In the genomic region with DNA sequence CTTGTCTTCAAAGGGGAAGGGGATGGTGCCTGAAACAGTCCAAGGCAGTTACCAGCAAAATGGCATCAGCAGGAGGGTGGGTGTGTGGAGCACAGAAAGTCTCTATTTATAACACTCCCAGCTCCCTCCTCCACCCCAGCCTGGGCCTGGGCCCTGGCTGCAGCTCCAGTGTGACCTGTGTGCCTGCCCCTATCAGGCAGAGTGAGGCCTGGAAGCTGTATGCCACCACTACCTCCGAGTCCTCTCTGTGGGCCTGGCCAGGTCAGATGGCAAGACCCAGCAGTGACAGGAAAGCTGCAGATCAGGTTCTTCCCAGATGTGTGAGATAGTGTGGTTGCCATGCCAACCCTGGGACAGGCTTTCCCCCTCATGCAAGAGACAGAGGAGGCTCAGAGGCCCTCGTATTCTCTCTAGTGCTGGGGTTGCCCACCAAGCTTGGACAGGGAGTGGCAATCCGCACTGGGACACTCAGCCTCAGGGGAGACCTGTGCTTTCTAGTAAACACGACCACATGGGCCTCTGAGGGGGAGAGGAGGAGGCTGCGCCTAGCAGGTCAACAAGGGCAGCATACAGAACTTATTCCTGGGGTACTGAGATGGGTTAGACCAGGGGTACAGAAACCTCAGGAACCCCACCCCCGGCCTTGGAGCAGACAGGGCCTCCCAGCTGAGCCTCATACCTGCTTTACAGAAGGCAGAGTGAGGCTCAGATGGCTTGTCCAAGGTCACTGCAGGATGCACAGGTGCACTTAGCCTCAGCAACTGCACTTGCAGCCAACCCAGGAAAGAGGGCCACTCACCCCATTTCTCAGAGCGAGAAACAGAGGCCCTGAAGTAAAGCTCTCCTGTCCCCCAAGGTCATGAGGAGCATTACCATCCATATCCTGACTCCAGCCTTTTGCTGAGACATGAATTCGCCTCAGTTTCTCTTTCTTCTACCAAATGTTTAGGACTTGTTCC, we compare ENCODE assay signal across 8 mouse cellular contexts. TPM values are rescaled to one million over a fixed set of nuclear protein-coding genes. Genes with fewer than 3 reads are reported as not detected.
DNase-seq lines count a peak whose midpoint lies in the region; TF ChIP-seq lines count a peak whose summit lies in the region.

No protein-coding gene starts in this region.

- peak overlapping the region; percentile 46 for H3K4me2 ChIP-seq in CH12.LX (ENCODE audit: insufficient read depth, low read depth, poor library complexity, severe bottlenecking)

- dilution Hi-C loops in CH12.LX (cut with MboI; ENCODE audit: extremely low pct_ligation_motif_present, extremely low pct_unique_long_range_greater_than_20kb, low sequenced_read_pairs) = no loop called here

- peak overlapping the region; percentile 38; the same call in 1 of the 2 replicates for H3K9ac ChIP-seq in CH12.LX (ENCODE audit: insufficient read depth, low read depth)

- TF ChIP-seq POLR2A in kidney, adult 2 months (IDR thresholded peaks at IDR 0.05; ENCODE audit: low read depth, low read length) = no peak
- no peak for TF ChIP-seq POLR2A in CH12.LX (IDR thresholded peaks at IDR 0.05; ENCODE audit: low read depth, low read length)

- intact Hi-C loops in heart, postnatal 10 days (cut with DNase I) = no loop called here

- in situ Hi-C loops in CH12.LX (cut with MboI; ENCODE audit: low pct_ligation_motif_present, low pct_unique_long_range_greater_than_20kb, low sequenced_read_pairs) = no loop called here

- peak overlapping the region; percentile 29; the same call in 1 of the 2 replicates for H3K27ac ChIP-seq in kidney, adult 2 months (ENCODE audit: insufficient read depth, low read depth, low read length)
- H3K27ac ChIP-seq in CH12.LX (ENCODE audit: insufficient read depth, low read depth) = no peak overlapping the region

- TF ChIP-seq EP300 in CH12.LX (IDR thresholded peaks at IDR 0.05; ENCODE audit: low read length) = no peak

- TF ChIP-seq CTCF in kidney, adult 2 months (conservative IDR thresholded peaks at IDR 0.05; ENCODE audit: insufficient read depth, insufficient read length, low read depth, low read length) = no peak
- TF ChIP-seq CTCF in CH12.LX (conservative IDR thresholded peaks at IDR 0.05 in 1 of 2, IDR thresholded peaks at IDR 0.05 in 1 of 2; ENCODE audit: low read depth in 2 of 2, low read length in 2 of 2) = no peak

- H3K9me3 ChIP-seq in CH12.LX (replicated peaks; ENCODE audit: low read length) = peaks cover 5% of the 10 kb centered on the region

- WGBS in kidney, adult 2 months = 47% methylated on average over 8 of the region's 8 CpGs

- no peak for DNase-seq in kidney, adult 2 months
- DNase-seq in kidney, adult 18-20 months = no peak
- peak; percentile 13 for DNase-seq in CH12.LX (ENCODE audit: extremely low read depth)
- peak; percentile 41 for DNase-seq in embryo, embryonic 11 days
- peak; percentile 51 to 57 for DNase-seq in heart, postnatal 10 days
- DNase-seq in mesoderm, embryonic 11.5 days (ENCODE audit: low read depth, low spot score) = peak; percentile 28
- no peak for DNase-seq in ovary, postnatal 14 days (ENCODE audit: low spot score)
- DNase-seq in ovary, postnatal 36 days (ENCODE audit: low spot score) = no peak

- H3K79me2 ChIP-seq in CH12.LX (replicated peaks; ENCODE audit: control insufficient read depth, extremely low read depth, insufficient read depth, poor library complexity, severe bottlenecking) = no peaks in the 10 kb centered on the region

- H3K36me3 ChIP-seq in kidney, adult 2 months (ENCODE audit: control insufficient read depth, insufficient read depth, low read length) = no peaks in the 10 kb centered on the region
- H3K36me3 ChIP-seq in CH12.LX (replicated peaks in 1 of 2; ENCODE audit: control insufficient read depth in 1 of 2, insufficient read depth in 1 of 2, low read length in 1 of 2) = peaks cover 9 to 41% of the 10 kb centered on the region in 2 experiments

- no peak for TF ChIP-seq RAD21 in CH12.LX (IDR thresholded peaks at IDR 0.05; ENCODE audit: low read depth, low read length)

- H3K4me1 ChIP-seq in kidney, adult 2 months (ENCODE audit: control insufficient read depth, insufficient read depth, low read length) = peaks cover 4% of the 10 kb centered on the region; the same call in 1 of the 2 replicates
- H3K4me1 ChIP-seq in CH12.LX (ENCODE audit: control insufficient read depth in 1 of 2, insufficient read depth in 2 of 2) = peaks cover 10 to 21% of the 10 kb centered on the region in 2 experiments

- H3K27me3 ChIP-seq in kidney, adult 2 months (replicated peaks; ENCODE audit: control insufficient read depth, insufficient read depth, low read length) = no peaks in the 10 kb centered on the region
- no peaks in the 10 kb centered on the region for H3K27me3 ChIP-seq in CH12.LX (replicated peaks)

- H3K4me3 ChIP-seq in kidney, adult 2 months (ENCODE audit: insufficient read depth, low read depth, low read length) = peak overlapping the region; percentile 9; the same call in 1 of the 2 replicates
- H3K4me3 ChIP-seq in CH12.LX (replicated peaks in 1 of 3; ENCODE audit: low read depth in 2 of 3, low read length in 2 of 3, poor library complexity in 1 of 3) = peak overlapping the region; percentile 70 to 92 (median 85)

TF ChIP-seq in CH12.LX, 34 proteins besides CTCF, POLR2A, EP300 and RAD21:
- no peak for TF ChIP-seq ZKSCAN1 (IDR thresholded peaks at IDR 0.05; ENCODE audit: borderline replicate concordance, low read depth, low read length)
- TF ChIP-seq ZMIZ1 (IDR thresholded peaks at IDR 0.05; ENCODE audit: low read depth, low read length) = no peak
- TF ChIP-seq SMC3 (IDR thresholded peaks at IDR 0.05; ENCODE audit: low read depth, low read length) = no peak
- TF ChIP-seq ZC3H11A (IDR thresholded peaks at IDR 0.05; ENCODE audit: low read depth, low read length) = no peak
- TF ChIP-seq ELF1 (IDR thresholded peaks at IDR 0.05; ENCODE audit: low read depth, low read length) = no peak
- no peak for TF ChIP-seq MXI1 (IDR thresholded peaks at IDR 0.05; ENCODE audit: low read depth, low read length)
- no peak for TF ChIP-seq KAT2A (IDR thresholded peaks at IDR 0.05; ENCODE audit: insufficient replicate concordance, low read length)
- TF ChIP-seq RCOR1 (conservative IDR thresholded peaks at IDR 0.05; ENCODE audit: low read depth, low read length) = no peak
- TF ChIP-seq CHD2 (IDR thresholded peaks at IDR 0.05; ENCODE audit: low read length) = no peak
- no peak for TF ChIP-seq GABPA (IDR thresholded peaks at IDR 0.05; ENCODE audit: insufficient replicate concordance, low read depth, low read length)
- no peak for TF ChIP-seq ZNF384 (IDR thresholded peaks at IDR 0.05; ENCODE audit: low read depth, low read length)
- no peak for TF ChIP-seq IRF4 (IDR thresholded peaks at IDR 0.05; ENCODE audit: low read depth, low read length)
- TF ChIP-seq USF1 (IDR thresholded peaks at IDR 0.05; ENCODE audit: low read depth, low read length) = no peak
- TF ChIP-seq TBP (conservative IDR thresholded peaks at IDR 0.05; ENCODE audit: low read depth, low read length) = no peak

RNA-seq across cellular contexts. Expression of a gene that starts 1.3 kb away (rescaled TPM):
- 84.6 and 132 TPM in 2 replicates for polyA plus RNA-seq in kidney, adult 2 months (2012; rRNA removed)
- total RNA-seq in CH12.LX (2012; rRNA removed) = 42.6 and 47.8 TPM in 2 replicates
- 27.2 and 34.0 TPM in 2 replicates for total RNA-seq in CH12.LX (2014; rRNA removed)
- polyA plus RNA-seq in CH12.LX (2012; ENCODE audit: insufficient read length, low read depth) = 38.9 and 39.3 TPM in 2 replicates
- 10 to 100 TPM; 62.0 to 69.5 TPM for total RNA-seq in heart, postnatal 10 days (2021)

RNA-seq across cellular contexts. Expression of a gene that starts 6.2 kb away (rescaled TPM):
- polyA plus RNA-seq in kidney, adult 2 months (2012; rRNA removed) = 46.8 and 53.3 TPM in 2 replicates
- total RNA-seq in CH12.LX (2012; rRNA removed) (11.2 and 15.0 TPM in 2 replicates), CH12.LX (2014; rRNA removed) (9.1 and 9.2 TPM in 2 replicates)
- polyA plus RNA-seq in CH12.LX (2012; ENCODE audit: insufficient read length, low read depth) = 7.4 and 9.4 TPM in 2 replicates
- 10 to 100 TPM; 70.5 to 78.0 TPM for total RNA-seq in heart, postnatal 10 days (2021)

RNA-seq across cellular contexts. Expression of a gene that starts 34.2 kb away (rescaled TPM):
- polyA plus RNA-seq in kidney, adult 2 months (2012; rRNA removed) = 30.6 and 36.4 TPM in 2 replicates
- total RNA-seq in CH12.LX (2012; rRNA removed) = 19.2 and 22.8 TPM in 2 replicates
- 15.0 and 22.3 TPM in 2 replicates for total RNA-seq in CH12.LX (2014; rRNA removed)
- 17.9 and 19.1 TPM in 2 replicates for polyA plus RNA-seq in CH12.LX (2012; ENCODE audit: insufficient read length, low read depth)
- 10 to 100 TPM; 11.6 to 14.7 TPM for total RNA-seq in heart, postnatal 10 days (2021)

RNA-seq across cellular contexts. Expression of a gene that starts 57.8 kb away (rescaled TPM):
- polyA plus RNA-seq in kidney, adult 2 months (2012; rRNA removed) = 214 and 254 TPM in 2 replicates
- total RNA-seq in CH12.LX (2012; rRNA removed) (3.6 and 4.5 TPM in 2 replicates), CH12.LX (2014; rRNA removed) (1.3 and 1.7 TPM in 2 replicates)
- polyA plus RNA-seq in CH12.LX (2012; ENCODE audit: insufficient read length, low read depth) = 2.8 and 4.2 TPM in 2 replicates
- total RNA-seq in heart, postnatal 10 days (2021) = 100 to 1,000 TPM; 448 to 485 TPM

RNA-seq across cellular contexts. Expression of a gene that starts 58.0 kb away (rescaled TPM):
- 132 and 176 TPM in 2 replicates for polyA plus RNA-seq in kidney, adult 2 months (2012; rRNA removed)
- total RNA-seq in CH12.LX (2012; rRNA removed) (111 and 120 TPM in 2 replicates), CH12.LX (2014; rRNA removed) (117 and 122 TPM in 2 replicates)
- polyA plus RNA-seq in CH12.LX (2012; ENCODE audit: insufficient read length, low read depth) = 190 and 194 TPM in 2 replicates
- 100 to 1,000 TPM; 125 to 133 TPM for total RNA-seq in heart, postnatal 10 days (2021)

Comparison
In these comparisons a context has a peak if more than half of its experiments do, and no peak if none do; other contexts are left out.
1. DNase-seq: peak in CH12.LX (single experiment), embryo, embryonic 11 days (single experiment), heart, postnatal 10 days (2 of 2) and mesoderm, embryonic 11.5 days (single experiment); none in kidney, adult 2 months (single experiment), kidney, adult 18-20 months (single experiment), ovary, postnatal 14 days (single experiment) and ovary, postnatal 36 days (single experiment).
2. RNA of a gene that starts 6.2 kb away (total RNA-seq): 70.5 to 78.0 TPM in heart, postnatal 10 days; 9.1 to 15.0 TPM in CH12.LX; every median in the first group is over 4 times any median in the second.